Comparison of ENCODE assay signal across 16 mouse cellular contexts in genomic region chr8:9460707-9461106, GRCm38 (mm10).
DNase-seq lines count a peak whose midpoint lies in the region.
"Had no signal": no experiment of that assay in that cellular context is flagged by ENCODE, and none has a peak within 500 bp of the region (broad histone marks: within the 10 kb centered on the region; RNA-seq: fewer than 3 reads in every experiment).

No protein-coding gene starts in this region.

- DNase-seq in 416B (ENCODE audit: low read depth), result peak; percentile 17
- peak; percentile 86 for DNase-seq in brain, adult 2 months (ENCODE audit: low read depth, low spot score)
- DNase-seq in cerebellum, adult 8-10 months, result peak; percentile 51
- DNase-seq in cerebellum, postnatal 25 days, result peak; percentile 52 to 67
- no peak for DNase-seq in left cerebral cortex, adult 11 months (ENCODE audit: low spot score)
- DNase-seq in urinary bladder, postnatal 25 days (ENCODE audit: low spot score), result no peak
- DNase-seq in thymus, postnatal 0 days (ENCODE audit: low spot score), result no peak
- DNase-seq: adrenal gland, adult 2 months; gastrocnemius, postnatal 10 days; heart, postnatal 14 days; kidney, adult 18-20 months; kidney, postnatal 36 days; lung, postnatal 4 days; right cerebral cortex, adult 18-20 months; thymus, adult 18-20 months; thymus, postnatal 36 days had no signal

Comparison
In these comparisons a context has a peak if more than half of its experiments do, and no peak if none do; other contexts are left out.
1. DNase-seq: peak in 416B (single experiment), brain, adult 2 months (single experiment), cerebellum, adult 8-10 months (single experiment) and cerebellum, postnatal 25 days (2 of 2); none in left cerebral cortex, adult 11 months (single experiment), urinary bladder, postnatal 25 days (single experiment) and thymus, postnatal 0 days (single experiment).